Mouse (Mus musculus) gastrocnemius, adult 2 months (tissue): ENCODE results near the gene Tex22. TPM values are rescaled to one million over a fixed set of nuclear protein-coding genes. Genes with fewer than 3 reads are reported as not detected.

Experiments
- DNase-seq: peaks from one replicate; pipeline ENCODE4 v3.0.0; 2022
- H3K27ac ChIP-seq: fragments of 200-600 bp; 2 replicates; pipeline ENCODE4 v1.8.1; 2022; ENCODE audit warnings: mild to moderate bottlenecking
- H3K4me3 ChIP-seq: fragments of 200-600 bp; 2 replicates; pipeline ENCODE4 v1.8.1; 2022; ENCODE audit warnings: mild to moderate bottlenecking, moderate library complexity
- CTCF ChIP-seq: fragments of 200-600 bp; IDR thresholded peaks from 2 replicates; pipeline ENCODE4 v1.8.1; 2022; ENCODE audit warnings: antibody characterized with exemption, mild to moderate bottlenecking, moderate library complexity
- intact Hi-C: fragments of 180-260 bp; cut with DNase I; formaldehyde crosslinking; loops from one replicate; pipeline ENCODE4 v1.15.1; 2025
- total RNA-seq, 2 experiments: library from RNA; stranded (reverse); gene quantifications; 2 replicates each; pipeline ENCODE4 v1.2.3; 2021

The Tex22 gene
- total RNA-seq, 2 experiments from 2014 or later = not detected

DNA sequence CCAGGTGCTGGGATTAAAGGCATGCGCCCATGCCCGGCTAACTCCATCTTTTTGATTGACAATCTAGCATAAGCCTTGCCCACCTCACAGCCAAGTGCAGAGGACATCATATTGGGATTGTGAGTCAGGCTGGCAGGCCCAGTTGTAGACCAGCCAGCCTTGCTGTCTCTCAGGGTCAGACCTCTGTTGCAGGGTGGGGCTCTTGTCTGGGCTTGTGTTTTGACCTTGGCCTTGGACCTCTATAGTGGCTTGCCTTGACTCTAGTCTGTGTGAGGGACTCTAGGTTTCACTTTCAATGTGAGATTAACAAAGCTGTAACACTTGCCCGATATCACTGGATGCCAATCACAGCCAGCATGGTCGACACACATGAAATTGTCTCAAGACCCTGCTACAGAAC lies 39.8 kb downstream of the Tex22 start:
- DNase-seq = no peak
- no peak overlapping the region for H3K27ac ChIP-seq
- intact Hi-C loops = no loop called here
- TF ChIP-seq CTCF = no peak
- no peak overlapping the region for H3K4me3 ChIP-seq

DNA sequence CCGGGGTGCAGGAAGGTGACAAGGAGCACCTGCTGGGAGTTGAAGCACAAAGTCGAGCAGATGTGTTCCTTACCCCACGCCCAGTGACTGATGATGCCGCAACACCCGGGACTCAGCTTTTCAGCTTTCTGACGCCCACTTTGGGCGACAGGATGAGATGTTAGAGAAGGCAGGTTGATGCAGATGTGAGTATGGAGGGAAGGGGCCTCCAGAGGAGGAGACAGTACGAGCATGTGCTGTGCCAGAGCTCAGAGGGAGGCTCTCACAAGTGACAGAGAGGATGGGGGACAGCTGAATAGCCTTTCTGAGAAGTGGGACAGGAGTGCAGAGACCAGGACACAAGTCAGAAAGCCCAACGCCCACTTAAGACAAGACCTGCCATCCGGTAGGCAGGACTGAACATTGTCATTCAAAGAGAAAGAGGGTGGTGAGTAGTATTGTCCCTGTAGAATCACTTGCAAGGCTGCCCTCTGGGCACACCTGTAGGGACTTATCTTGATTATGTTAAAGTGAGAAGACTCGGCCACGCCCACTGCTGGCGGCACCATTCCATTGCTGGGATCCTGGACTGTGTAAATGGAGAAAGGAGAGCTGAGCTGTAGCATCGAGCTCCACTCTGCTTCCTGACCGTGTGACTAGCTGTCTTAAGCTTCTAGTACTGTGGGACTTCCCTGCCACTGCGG lies 40.7 kb downstream of the Tex22 start:
- no peak for TF ChIP-seq CTCF
- intact Hi-C loops = no loop called here

GRCm38 (mm10) chr12:113119516-113120410 lies 45.5 kb downstream of the Tex22 start:
- DNase-seq = peak; percentile 89
- peak; percentile 97 for TF ChIP-seq CTCF
- Histone ChIP-seq H3K27ac (peak overlapping the region; percentile 4; the same call in 1 of the 2 replicates), H3K4me3 (no peak overlapping the region)
- intact Hi-C loops = loop anchor here (1.0 kb wide), 1 partner anchor 37 kb away; the partner anchor contains the start of gene Tedc1

More for the DNA sequence above, 40.7 kb downstream of the Tex22 start:
- H3K27ac ChIP-seq = no peak overlapping the region
- H3K4me3 ChIP-seq = no peak overlapping the region
- DNase-seq = no peak

GRCm38 (mm10) chr12:113124726-113125125 lies 50.4 kb downstream of the Tex22 start:
- intact Hi-C loops = no loop called here
- no peak for TF ChIP-seq CTCF
- peak; percentile 82 for DNase-seq
- peak overlapping the region; percentile 92 for H3K27ac ChIP-seq
- no peak overlapping the region for H3K4me3 ChIP-seq

DNA sequence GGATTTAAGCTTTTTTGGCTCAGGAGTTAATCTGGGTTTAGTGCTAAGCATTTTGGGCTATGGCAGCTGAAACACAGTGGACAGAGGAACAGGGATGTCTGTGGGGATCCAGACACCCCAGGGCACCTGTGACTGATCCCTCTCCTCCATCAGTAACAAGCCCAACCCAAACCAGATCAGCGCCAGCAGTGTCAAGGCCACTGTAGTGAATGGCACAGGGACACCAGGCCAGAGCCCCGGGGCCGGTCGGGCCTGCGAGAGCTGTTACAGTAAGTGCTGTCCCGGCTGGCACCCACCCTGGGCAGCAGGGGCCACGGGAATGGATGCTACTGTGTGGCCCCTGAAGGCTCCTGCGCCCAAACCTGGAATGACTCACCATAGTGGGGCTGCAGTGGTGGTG lies 56.4 kb downstream of the Tex22 start:
- H3K27ac ChIP-seq = no peak overlapping the region
- no peak overlapping the region for H3K4me3 ChIP-seq
- no peak for DNase-seq
- intact Hi-C loops = no loop called here
- TF ChIP-seq CTCF = no peak

GRCm38 (mm10) chr12:113131601-113132000 lies 57.3 kb downstream of the Tex22 start:
- Histone ChIP-seq H3K4me3 (no peak overlapping the region), H3K27ac (peak overlapping the region; percentile 68)
- intact Hi-C loops = no loop called here
- no peak for DNase-seq
- TF ChIP-seq CTCF = no peak

- Histone ChIP-seq H3K27ac (peak overlapping the region; percentile 68), H3K4me3 (no peak overlapping the region)
- TF ChIP-seq CTCF = no peak
- intact Hi-C loops = no loop called here
- DNase-seq = peak; percentile 83
Observed at GRCm38 (mm10) chr12:113132567-113132966, 58.3 kb downstream of the Tex22 start.

- Histone ChIP-seq H3K27ac (peak overlapping the region; percentile 68), H3K4me3 (no peak overlapping the region; the same call in 1 of the 2 replicates)
- no peak for TF ChIP-seq CTCF
- DNase-seq = no peak
- intact Hi-C loops = no loop called here
Observed at GRCm38 (mm10) chr12:113133260-113133659, 59.0 kb downstream of the Tex22 start.

- H3K4me3 ChIP-seq = no peak overlapping the region
- peak overlapping the region; percentile 68 for H3K27ac ChIP-seq
- TF ChIP-seq CTCF = no peak
- intact Hi-C loops = no loop called here
- no peak for DNase-seq
Observed at GRCm38 (mm10) chr12:113133861-113134403, 59.6 kb downstream of the Tex22 start.

DNA sequence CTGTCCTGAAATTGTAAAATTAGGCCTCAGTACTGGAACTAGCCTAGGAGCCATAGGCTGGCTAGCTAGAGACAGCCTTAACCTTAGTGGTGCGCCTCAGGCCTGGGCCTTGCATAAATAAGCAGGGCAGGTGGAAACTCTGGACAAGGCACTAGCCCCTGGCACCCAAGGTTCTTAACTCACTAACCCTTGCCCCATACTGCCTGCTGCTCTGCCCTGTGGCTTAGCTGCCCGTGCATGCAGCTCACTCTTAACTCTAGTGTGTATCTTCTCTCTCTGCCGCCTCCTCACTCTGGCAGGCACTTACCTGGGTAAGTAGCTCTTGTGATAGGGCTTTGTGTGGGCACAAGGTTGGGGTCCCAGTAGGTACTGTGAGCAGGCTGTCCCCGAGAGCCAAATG lies 60.2 kb downstream of the Tex22 start:
- Histone ChIP-seq H3K27ac (no peak overlapping the region), H3K4me3 (no peak overlapping the region)
- intact Hi-C loops = no loop called here
- no peak for TF ChIP-seq CTCF
- no peak for DNase-seq

DNA sequence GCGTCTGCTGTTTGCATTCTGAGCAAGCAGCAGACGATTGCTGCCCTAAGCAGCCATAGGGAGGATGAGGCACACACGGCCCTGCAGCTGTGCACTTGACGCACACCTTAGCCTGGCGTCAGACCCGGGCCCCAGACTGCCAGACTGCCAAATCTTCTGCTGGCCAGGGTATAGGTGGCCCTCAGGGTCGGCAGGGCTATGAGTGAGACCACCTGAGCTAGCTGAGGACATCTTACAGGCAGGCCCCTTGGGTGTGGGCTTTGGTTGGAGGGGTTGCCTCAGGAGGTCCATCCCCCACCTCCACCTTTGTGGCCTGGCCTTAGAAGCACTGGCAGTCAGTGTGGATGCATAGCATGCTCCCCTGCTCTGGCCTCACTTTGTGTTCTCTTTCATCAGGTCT lies 61.1 kb downstream of the Tex22 start:
- no peak overlapping the region for H3K27ac ChIP-seq
- intact Hi-C loops = no loop called here
- no peak overlapping the region for H3K4me3 ChIP-seq
- no peak for TF ChIP-seq CTCF
- no peak for DNase-seq

DNA sequence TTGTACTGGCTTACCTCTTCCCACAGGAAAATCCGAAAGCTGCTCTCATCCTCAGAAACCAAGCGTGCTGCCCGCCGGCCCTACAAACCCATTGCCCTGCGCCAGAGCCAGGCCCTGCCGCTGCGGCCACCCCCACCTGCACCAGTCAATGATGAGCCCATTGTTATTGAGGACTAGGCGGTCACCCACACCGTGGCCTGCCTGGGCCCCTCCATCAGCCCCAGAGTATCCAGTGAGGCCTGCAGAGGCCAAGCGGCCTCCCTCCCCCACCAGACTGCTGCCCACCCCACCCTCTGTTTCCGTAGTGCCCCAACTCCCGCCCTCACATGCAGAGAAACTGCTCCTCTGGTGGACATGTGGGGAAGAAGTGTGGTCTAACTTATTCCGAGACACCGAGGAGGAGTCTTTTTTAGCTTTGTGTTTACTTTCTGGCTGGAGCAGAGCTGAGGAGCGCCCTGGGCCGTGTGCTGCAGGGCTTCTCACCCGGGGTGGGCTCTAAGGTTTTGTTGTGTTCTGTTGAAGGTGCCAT lies 62.3 kb downstream of the Tex22 start:
- H3K4me3 ChIP-seq = no peak overlapping the region
- TF ChIP-seq CTCF = no peak
- no peak for DNase-seq
- H3K27ac ChIP-seq = no peak overlapping the region
- intact Hi-C loops = no loop called here
